Mouse (Mus musculus) forebrain, embryonic 12.5 days (tissue): ENCODE measurements around the gene Lpin2. TPM values are rescaled to one million over a fixed set of nuclear protein-coding genes. Genes with fewer than 3 reads are reported as not detected.

ENCODE experiments used
- ATAC-seq: fragments of 200-750 bp; cut with Nextera tagmentation; 2 replicates; pipeline ENCODE4 v1.8.0; 2017; ENCODE audit warnings: moderate TSS enrichment; ENCODE audit not compliant: low FRiP score
- H3K27ac ChIP-seq: fragments of 300-500 bp; sonication (generic); 2 replicates; pipeline ENCODE4 v1.5.1; 2016; ENCODE audit warnings: mild to moderate bottlenecking
- H3K27me3 ChIP-seq: fragments of 300-500 bp; sonication (generic); 2 replicates; pipeline ENCODE4 v1.6.1; 2016; ENCODE audit warnings: mild to moderate bottlenecking
- H3K36me3 ChIP-seq: fragments of 300-500 bp; sonication (generic); replicated peaks from 2 replicates; pipeline ENCODE4 v1.6.1; 2016; ENCODE audit warnings: mild to moderate bottlenecking
- H3K4me1 ChIP-seq: fragments of 300-500 bp; sonication (generic); 2 replicates; pipeline ENCODE4 v1.6.1; 2016
- H3K4me2 ChIP-seq: fragments of 300-500 bp; sonication (generic); 2 replicates; pipeline ENCODE4 v1.6.1; 2016; ENCODE audit warnings: mild to moderate bottlenecking, moderate library complexity
- H3K4me3 ChIP-seq: fragments of 300-500 bp; sonication (generic); replicated peaks from 2 replicates; pipeline ENCODE4 v1.5.1; 2016; ENCODE audit warnings: mild to moderate bottlenecking
- H3K9ac ChIP-seq: fragments of 300-500 bp; sonication (generic); 2 replicates; pipeline ENCODE4 v1.6.1; 2016; ENCODE audit warnings: mild to moderate bottlenecking
- H3K9me3 ChIP-seq: fragments of 300-500 bp; sonication (generic); 2 replicates; pipeline ENCODE4 v1.6.1; 2016
- WGBS: fragments of 180-500 bp; shearing (Covaris S2); methylation state at CpG from one replicate; pipeline ENCODE4 v1.1.7; 2016; 5-methylcytosine and 5-hydroxymethylcytosine counted together
- polyA plus RNA-seq: library from polyadenylated mRNA; unstranded; fragments of >200 nt; fragmentation: Nextera tagmentation; extraction: Ambion mirVana; gene quantifications from 2 replicates; pipeline ENCODE4 v1.2.1, GENCODE M21; 2016

Gene Lpin2
- polyA plus RNA-seq, 1 experiment from 2014 or later = 45.3 TPM

- Histone ChIP-seq H3K27ac (no peak overlapping the region), H3K27me3 (no peaks in the 10 kb centered on the region), H3K4me2 (no peak overlapping the region), H3K9ac (no peak overlapping the region), H3K4me1 (0 out of 2 replicates have a peak, but pooled peaks cover 4% of the 10 kb centered on the region), H3K9me3 (no peaks in the 10 kb centered on the region), H3K4me3 (no peak overlapping the region), H3K36me3 (no peaks in the 10 kb centered on the region)
- no peak for ATAC-seq
- 81% methylated on average over 6 of the region's 6 CpGs for WGBS
These were observed 80.8 kb downstream of the Lpin2 start for GRCm38 (mm10) chr17:71263136-71263535.

- Histone ChIP-seq H3K4me1 (0 out of 2 replicates have a peak, but pooled peaks cover 4% of the 10 kb centered on the region), H3K36me3 (no peaks in the 10 kb centered on the region), H3K27me3 (no peaks in the 10 kb centered on the region), H3K4me2 (no peak overlapping the region), H3K4me3 (no peak overlapping the region), H3K9ac (no peak overlapping the region), H3K27ac (no peak overlapping the region), H3K9me3 (no peaks in the 10 kb centered on the region)
- 84% methylated on average over 4 of the region's 4 CpGs for WGBS
- no peak for ATAC-seq
These were observed 82.4 kb downstream of the Lpin2 start for GRCm38 (mm10) chr17:71264739-71265138.

GRCm38 (mm10) chr17:71265336-71266051 is 83.1 kb downstream of the Lpin2 start:
- Histone ChIP-seq H3K27me3 (no peaks in the 10 kb centered on the region), H3K4me3 (no peak overlapping the region), H3K36me3 (no peaks in the 10 kb centered on the region), H3K27ac (no peak overlapping the region), H3K9ac (no peak overlapping the region), H3K4me2 (no peak overlapping the region), H3K4me1 (0 out of 2 replicates have a peak, but pooled peaks cover 4% of the 10 kb centered on the region), H3K9me3 (no peaks in the 10 kb centered on the region)
- ATAC-seq = no peak
- WGBS = 68% methylated on average over 5 of the region's 5 CpGs

- Histone ChIP-seq H3K27ac (no peak overlapping the region), H3K36me3 (no peaks in the 10 kb centered on the region), H3K4me3 (no peak overlapping the region), H3K9ac (no peak overlapping the region), H3K4me2 (no peak overlapping the region), H3K27me3 (no peaks in the 10 kb centered on the region), H3K9me3 (no peaks in the 10 kb centered on the region), H3K4me1 (0 out of 2 replicates have a peak, but pooled peaks cover 4% of the 10 kb centered on the region)
- WGBS = 91% methylated on average over 8 of the region's 8 CpGs
- ATAC-seq = no peak
These were observed 85.0 kb downstream of the Lpin2 start for GRCm38 (mm10) chr17:71267374-71267773.

GRCm38 (mm10) chr17:71268152-71268551 is 85.8 kb downstream of the Lpin2 start:
- Histone ChIP-seq H3K9ac (no peak overlapping the region), H3K27ac (no peak overlapping the region), H3K36me3 (no peaks in the 10 kb centered on the region), H3K27me3 (no peaks in the 10 kb centered on the region), H3K4me1 (0 out of 2 replicates have a peak, but pooled peaks cover 4% of the 10 kb centered on the region), H3K4me3 (no peak overlapping the region), H3K4me2 (no peak overlapping the region), H3K9me3 (no peaks in the 10 kb centered on the region)
- ATAC-seq = no peak
- 84% methylated on average over 10 of the region's 10 CpGs for WGBS

GRCm38 (mm10) chr17:71268599-71268998 is 86.2 kb downstream of the Lpin2 start:
- ATAC-seq = no peak
- H3K9ac ChIP-seq = no peak overlapping the region
- H3K4me3 ChIP-seq = no peak overlapping the region
- 0 out of 2 replicates have a peak, but pooled peaks cover 4% of the 10 kb centered on the region for H3K4me1 ChIP-seq
- H3K27me3 ChIP-seq = no peaks in the 10 kb centered on the region
- no peak overlapping the region for H3K27ac ChIP-seq
- no peaks in the 10 kb centered on the region for H3K9me3 ChIP-seq
- H3K4me2 ChIP-seq = no peak overlapping the region
- WGBS = 86% methylated on average over 3 of the region's 3 CpGs
- no peaks in the 10 kb centered on the region for H3K36me3 ChIP-seq

GRCm38 (mm10) chr17:71273901-71274300 is 91.5 kb downstream of the Lpin2 start:
- no peaks in the 10 kb centered on the region for H3K27me3 ChIP-seq
- H3K4me2 ChIP-seq = no peak overlapping the region
- no peaks in the 10 kb centered on the region for H3K36me3 ChIP-seq
- WGBS = 95% methylated on average over 12 of the region's 12 CpGs
- H3K4me1 ChIP-seq = no peaks in the 10 kb centered on the region
- no peak overlapping the region for H3K27ac ChIP-seq
- H3K9ac ChIP-seq = no peak overlapping the region
- no peaks in the 10 kb centered on the region for H3K9me3 ChIP-seq
- H3K4me3 ChIP-seq = no peak overlapping the region
- no peak for ATAC-seq

- Histone ChIP-seq H3K9ac (no peak overlapping the region), H3K27ac (no peak overlapping the region), H3K36me3 (no peaks in the 10 kb centered on the region), H3K4me3 (no peak overlapping the region), H3K9me3 (no peaks in the 10 kb centered on the region), H3K4me2 (no peak overlapping the region), H3K27me3 (no peaks in the 10 kb centered on the region), H3K4me1 (no peaks in the 10 kb centered on the region)
- WGBS = 90% methylated on average over 10 of the region's 10 CpGs
- no peak for ATAC-seq
These were observed 94.4 kb downstream of the Lpin2 start for GRCm38 (mm10) chr17:71276771-71277170.

GRCm38 (mm10) chr17:71277701-71278491 is 95.5 kb downstream of the Lpin2 start:
- 94% methylated on average over 6 of the region's 6 CpGs for WGBS

GRCm38 (mm10) chr17:71282716-71283115 is 100.4 kb downstream of the Lpin2 start:
- no peaks in the 10 kb centered on the region for H3K36me3 ChIP-seq
- no peak overlapping the region for H3K27ac ChIP-seq
- no peak overlapping the region for H3K9ac ChIP-seq
- H3K9me3 ChIP-seq = no peaks in the 10 kb centered on the region
- no peaks in the 10 kb centered on the region for H3K27me3 ChIP-seq
- no peaks in the 10 kb centered on the region for H3K4me1 ChIP-seq
- ATAC-seq = no peak
- H3K4me2 ChIP-seq = no peak overlapping the region
- WGBS = 89% methylated on average over 9 of the region's 9 CpGs
- H3K4me3 ChIP-seq = no peak overlapping the region

More at GRCm38 (mm10) chr17:71277701-71278491, 95.5 kb downstream of the Lpin2 start:
- Histone ChIP-seq H3K9me3 (no peaks in the 10 kb centered on the region), H3K9ac (no peak overlapping the region), H3K36me3 (no peaks in the 10 kb centered on the region), H3K27ac (no peak overlapping the region), H3K4me1 (no peaks in the 10 kb centered on the region), H3K27me3 (no peaks in the 10 kb centered on the region), H3K4me3 (no peak overlapping the region), H3K4me2 (no peak overlapping the region)
- ATAC-seq = no peak

- WGBS = 91% methylated on average over 4 of the region's 4 CpGs
- Histone ChIP-seq H3K4me3 (no peak overlapping the region), H3K36me3 (no peaks in the 10 kb centered on the region), H3K9me3 (no peaks in the 10 kb centered on the region), H3K27ac (no peak overlapping the region), H3K9ac (no peak overlapping the region), H3K4me2 (no peak overlapping the region), H3K27me3 (no peaks in the 10 kb centered on the region), H3K4me1 (no peaks in the 10 kb centered on the region)
- no peak for ATAC-seq
These were observed 100.9 kb downstream of the Lpin2 start for GRCm38 (mm10) chr17:71283237-71283636.

GRCm38 (mm10) chr17:71284890-71285289 is 102.5 kb downstream of the Lpin2 start:
- no peak overlapping the region for H3K4me2 ChIP-seq
- no peak overlapping the region for H3K4me3 ChIP-seq
- H3K4me1 ChIP-seq = 0 out of 2 replicates have a peak, but pooled peaks cover 3% of the 10 kb centered on the region
- no peaks in the 10 kb centered on the region for H3K36me3 ChIP-seq
- H3K27me3 ChIP-seq = no peaks in the 10 kb centered on the region
- no peak overlapping the region for H3K9ac ChIP-seq
- ATAC-seq = no peak
- no peaks in the 10 kb centered on the region for H3K9me3 ChIP-seq
- H3K27ac ChIP-seq = no peak overlapping the region
- 81% methylated on average over 6 of the region's 6 CpGs for WGBS
